Mouse (Mus musculus): ENCODE results near the gene Rimklb.
"Not testable (repeated sequence)": the region's sequence is repeated elsewhere in the genome, so short reads cannot be mapped to it uniquely, and the experiment has no call there.

GRCm38 (mm10) chr6:122542459-122542858 lies 43.9 kb upstream of the Rimklb start:
- not testable (repeated sequence) for TF ChIP-seq CTCF (IDR thresholded peaks at IDR 0.05; ENCODE audit: insufficient read depth, low read length); POLR2A (IDR thresholded peaks at IDR 0.05; ENCODE audit: borderline replicate concordance, extremely low read depth, low read depth, low read length)
